Mouse (Mus musculus) forebrain, embryonic 10.5 days (tissue): ENCODE results near the gene Rab1a. TPM values are rescaled to one million over a fixed set of nuclear protein-coding genes. Genes with fewer than 3 reads are reported as not detected.

Source experiments
- DNase-seq: peaks from one replicate; pipeline ENCODE4 v3.0.0-alpha.2; 2017; ENCODE audit warnings: low spot score; ENCODE audit errors: extremely low spot score
- H3K27ac ChIP-seq: fragments of 300-500 bp; sonication (generic); 2 replicates; pipeline ENCODE4 v1.5.1; 2016; ENCODE audit warnings: mild to moderate bottlenecking
- H3K27me3 ChIP-seq: fragments of 300-500 bp; sonication (generic); 2 replicates; pipeline ENCODE4 v1.6.1; 2016; ENCODE audit warnings: mild to moderate bottlenecking; ENCODE audit not compliant: poor library complexity, severe bottlenecking
- H3K36me3 ChIP-seq: fragments of 300-500 bp; sonication (generic); replicated peaks from 2 replicates; pipeline ENCODE4 v1.6.1; 2016; ENCODE audit warnings: mild to moderate bottlenecking, moderate library complexity
- H3K4me1 ChIP-seq: fragments of 300-500 bp; sonication (generic); 2 replicates; pipeline ENCODE4 v1.6.1; 2016
- H3K4me3 ChIP-seq: fragments of 300-500 bp; sonication (generic); 2 replicates; pipeline ENCODE4 v1.5.1; 2016; ENCODE audit warnings: mild to moderate bottlenecking, moderate library complexity
- H3K9me3 ChIP-seq: fragments of 300-500 bp; sonication (generic); 2 replicates; pipeline ENCODE4 v1.6.1; 2016; ENCODE audit warnings: mild to moderate bottlenecking, moderate library complexity
- WGBS: fragments of 180-500 bp; shearing (Covaris S2); methylation state at CpG from one replicate; pipeline ENCODE4 v1.1.7; 2016; 5-methylcytosine and 5-hydroxymethylcytosine counted together
- polyA plus RNA-seq: library from polyadenylated mRNA; unstranded; fragments of >200 nt; fragmentation: Nextera tagmentation; extraction: Ambion mirVana; gene quantifications from 2 replicates; pipeline ENCODE4 v1.2.1, GENCODE M21; 2016

Rab1a gene
- polyA plus RNA-seq, 1 experiment from 2014 or later: 200 TPM

DNA sequence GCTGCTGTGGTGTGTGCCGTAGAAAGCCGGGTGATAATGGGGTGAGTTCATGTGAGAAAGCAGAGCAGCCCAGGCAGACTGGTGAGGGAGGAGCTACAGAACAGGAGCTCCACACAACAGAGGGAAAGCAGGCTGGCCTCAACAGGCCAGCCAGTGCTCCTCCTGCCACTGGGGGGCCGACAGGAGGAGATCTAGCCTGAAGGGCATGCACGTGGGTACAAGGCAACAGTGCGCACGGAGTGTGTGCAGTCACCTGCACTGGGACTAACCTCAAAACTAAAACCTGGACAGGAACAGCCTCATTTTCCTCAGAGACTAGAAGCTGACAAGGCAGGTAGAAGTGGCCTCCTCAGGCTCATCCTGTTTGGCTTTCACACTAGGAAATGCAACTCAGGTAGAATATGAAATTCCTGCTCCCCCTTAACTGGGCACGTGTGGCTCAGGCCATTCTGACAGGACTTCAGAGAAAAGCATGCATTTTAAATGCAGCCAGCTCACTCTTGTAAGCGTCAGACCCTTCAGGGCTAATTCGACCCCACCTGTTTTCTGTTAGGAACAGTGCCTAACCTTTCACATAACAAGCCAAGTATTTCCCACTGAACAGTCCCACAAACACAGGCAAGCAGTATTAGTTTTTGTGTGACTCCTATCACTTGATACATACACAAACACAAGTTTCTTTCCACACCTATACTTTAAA is 42.1 kb downstream of the Rab1a start:
- no peak for DNase-seq
- H3K4me1 ChIP-seq: peaks cover 50% of the 10 kb centered on the region
- H3K36me3 ChIP-seq: peaks cover 78% of the 10 kb centered on the region

GRCm38 (mm10) chr11:20244336-20245290 is 43.4 kb downstream of the Rab1a start:
- no peak overlapping the region for H3K4me3 ChIP-seq
- H3K4me1 ChIP-seq: peaks cover 55% of the 10 kb centered on the region
- 84% methylated on average over 16 of the region's 16 CpGs for WGBS
- H3K27ac ChIP-seq: no peak overlapping the region; the same call in 1 of the 2 replicates
- H3K27me3 ChIP-seq: no peaks in the 10 kb centered on the region
- DNase-seq: no peak
- no peaks in the 10 kb centered on the region for H3K9me3 ChIP-seq
- H3K36me3 ChIP-seq: peaks cover 65% of the 10 kb centered on the region

More for the DNA sequence above, 42.1 kb downstream of the Rab1a start:
- Histone ChIP-seq H3K27ac (peak overlapping the region; percentile 59), H3K9me3 (no peaks in the 10 kb centered on the region), H3K4me3 (no peak overlapping the region), H3K27me3 (no peaks in the 10 kb centered on the region)
- WGBS: 53% methylated on average over 9 of the region's 9 CpGs

DNA sequence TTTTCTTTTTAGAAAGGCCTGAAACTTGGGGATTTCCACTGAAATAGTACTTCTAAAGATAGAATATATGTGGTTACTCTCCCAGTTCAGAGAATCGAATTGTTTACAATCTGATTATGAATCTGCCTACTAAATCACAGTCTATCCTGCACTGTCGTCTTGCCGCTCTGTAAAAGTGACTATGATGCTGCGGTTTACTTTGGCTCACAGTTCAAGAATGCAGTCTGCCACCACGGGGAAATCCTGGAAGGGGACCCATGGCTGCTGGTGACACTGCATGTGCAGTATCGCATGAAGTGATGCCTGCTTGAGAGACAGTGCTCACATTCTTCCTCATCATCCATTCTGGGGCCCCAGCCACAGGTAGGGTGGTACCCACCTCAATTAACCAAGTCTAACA is 44.1 kb downstream of the Rab1a start:
- peaks cover 58% of the 10 kb centered on the region for H3K36me3 ChIP-seq
- H3K27ac ChIP-seq: no peak overlapping the region
- no peak overlapping the region for H3K4me3 ChIP-seq
- H3K4me1 ChIP-seq: peaks cover 62% of the 10 kb centered on the region
- H3K27me3 ChIP-seq: no peaks in the 10 kb centered on the region
- no peaks in the 10 kb centered on the region for H3K9me3 ChIP-seq
- 90% methylated on average over 6 of the region's 6 CpGs for WGBS
- DNase-seq: no peak

DNA sequence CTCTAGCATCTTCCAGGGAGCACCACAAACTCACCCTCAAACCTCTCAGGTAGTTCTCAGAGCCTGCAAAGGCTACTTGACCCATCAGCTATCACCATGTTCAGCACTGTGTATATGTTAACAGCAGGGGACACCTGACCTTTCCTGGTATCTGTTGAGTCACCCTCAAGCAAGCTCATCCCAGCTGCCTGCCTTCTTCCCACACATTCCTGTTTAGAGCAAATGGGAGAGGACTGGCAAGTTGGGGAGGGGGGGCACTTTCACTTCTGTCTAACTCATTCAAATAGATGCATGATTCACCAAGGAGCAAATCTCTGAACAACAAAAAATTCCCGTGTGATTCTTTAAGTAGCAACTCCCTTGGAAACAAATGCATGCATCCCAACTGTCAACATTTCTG is 45.4 kb downstream of the Rab1a start:
- no peak for DNase-seq
- H3K9me3 ChIP-seq: no peaks in the 10 kb centered on the region
- no peaks in the 10 kb centered on the region for H3K27me3 ChIP-seq
- WGBS: 83% methylated on average over 1 of the region's 1 CpGs
- no peak overlapping the region for H3K27ac ChIP-seq
- H3K36me3 ChIP-seq: peaks cover 45% of the 10 kb centered on the region
- peaks cover 62% of the 10 kb centered on the region for H3K4me1 ChIP-seq
- peak overlapping the region; percentile 6; the same call in 1 of the 2 replicates for H3K4me3 ChIP-seq

DNA sequence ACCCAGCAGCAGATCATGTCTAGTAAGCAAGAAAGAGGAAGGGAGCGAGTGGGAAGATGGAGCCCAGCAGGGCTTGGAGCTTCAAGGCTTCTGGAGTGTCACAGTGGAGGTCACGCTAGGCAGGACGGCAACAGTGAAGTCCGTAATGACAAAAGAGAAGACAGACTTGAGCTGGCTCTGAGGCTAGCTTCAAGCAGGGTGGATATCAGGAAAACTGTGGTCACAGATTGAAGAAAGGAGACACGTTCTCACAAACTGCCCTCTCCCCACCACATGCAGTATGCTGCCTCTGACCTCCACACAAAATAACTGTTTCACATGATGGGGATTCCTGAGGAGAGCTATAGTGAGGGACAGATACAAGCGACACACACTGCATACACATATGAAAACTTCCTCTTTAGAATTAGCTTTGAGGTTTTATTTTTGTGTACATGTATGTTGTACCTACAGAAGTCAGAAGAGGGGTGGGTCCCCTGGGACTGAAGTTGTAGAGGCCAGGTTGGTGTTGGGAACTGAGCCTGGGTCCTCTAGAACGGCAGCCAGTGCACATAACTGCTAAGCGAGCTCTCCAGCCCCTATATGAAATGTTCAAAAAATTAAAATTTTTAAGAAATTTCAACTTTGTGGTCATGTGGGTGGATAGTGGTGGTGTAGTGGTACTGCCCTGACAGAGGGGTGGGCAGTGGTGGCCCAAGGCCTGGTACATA is 46.1 kb downstream of the Rab1a start:
- Histone ChIP-seq H3K9me3 (no peaks in the 10 kb centered on the region), H3K4me3 (peak overlapping the region; percentile 95; the same call in 1 of the 2 replicates), H3K27ac (no peak overlapping the region), H3K27me3 (no peaks in the 10 kb centered on the region), H3K4me1 (peaks cover 60% of the 10 kb centered on the region), H3K36me3 (peaks cover 40% of the 10 kb centered on the region)
- whole genome bisulfite sequencing: 85% methylated on average over 8 of the region's 8 CpGs
- no peak for DNase-seq

DNA sequence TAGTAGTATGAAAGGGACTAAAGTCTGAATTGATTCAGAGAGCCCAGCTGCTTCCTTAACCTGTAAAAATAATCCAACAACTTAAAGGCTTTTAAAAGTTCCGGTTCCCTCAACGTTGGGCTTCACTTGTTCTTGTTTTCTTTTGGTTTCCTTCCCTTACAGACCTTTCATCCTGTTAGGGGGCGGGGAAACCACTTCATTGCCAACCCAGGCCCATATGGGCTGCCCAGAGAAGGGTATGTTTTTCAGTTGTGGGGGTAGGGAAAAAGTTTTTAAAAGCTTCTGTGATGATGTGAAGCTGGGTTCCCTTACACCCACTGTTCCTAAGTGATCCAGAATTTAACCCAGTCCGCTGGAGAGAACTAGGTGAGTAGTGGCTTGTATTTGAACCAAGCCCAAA is 47.0 kb downstream of the Rab1a start:
- Histone ChIP-seq H3K9me3 (no peaks in the 10 kb centered on the region), H3K27ac (peak overlapping the region; percentile 99)

GRCm38 (mm10) chr11:20248840-20249239 is 47.6 kb downstream of the Rab1a start:
- H3K27me3 ChIP-seq: no peaks in the 10 kb centered on the region

More for the DNA sequence above, 47.0 kb downstream of the Rab1a start:
- Histone ChIP-seq H3K27me3 (no peaks in the 10 kb centered on the region), H3K4me3 (peak overlapping the region; percentile 95), H3K4me1 (peaks cover 53% of the 10 kb centered on the region), H3K36me3 (peaks cover 30% of the 10 kb centered on the region)
- WGBS: 22% methylated on average over 4 of the region's 4 CpGs
- DNase-seq: no peak

DNA sequence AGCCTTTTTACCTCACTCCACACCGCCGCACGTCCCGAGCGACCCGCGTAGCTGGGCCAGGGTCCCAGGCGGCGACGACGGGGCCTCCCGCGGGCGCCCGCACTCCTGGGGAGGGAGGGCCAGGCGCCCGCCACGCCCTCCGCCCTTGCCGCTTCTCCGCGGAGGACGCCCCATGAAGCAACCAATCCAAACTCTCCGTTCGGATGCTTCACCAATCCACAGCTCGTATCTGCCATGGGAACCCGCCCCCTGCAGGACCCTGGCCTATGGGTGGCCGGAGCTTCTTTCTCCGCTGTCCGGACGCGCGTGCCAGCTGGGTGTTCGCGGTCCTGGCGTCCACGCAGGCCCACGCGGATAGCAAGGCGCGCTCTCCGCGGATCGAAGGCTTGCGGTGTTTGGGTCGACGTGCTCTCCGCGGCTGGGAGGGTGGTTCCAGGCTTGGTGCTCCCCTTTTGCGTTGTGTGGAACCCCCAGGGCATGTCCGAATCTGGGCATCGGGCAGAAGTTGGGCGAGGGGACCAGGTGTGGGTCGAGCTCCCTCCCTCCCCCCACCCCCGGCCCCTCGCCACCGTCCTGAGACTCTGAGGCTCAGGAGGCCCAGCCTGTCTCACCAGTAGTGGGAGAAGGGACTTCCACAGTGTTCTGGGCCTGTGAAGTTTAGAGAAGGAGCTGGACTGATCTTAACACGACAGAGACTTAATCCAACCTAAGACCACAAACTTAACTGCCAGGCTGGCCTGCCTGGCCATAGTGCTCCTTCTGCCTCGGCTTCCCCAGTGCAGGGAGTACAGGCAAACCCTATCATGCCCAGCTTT is 48.3 kb downstream of the Rab1a start, which contains the start of gene Cep68:
TSS of gene Cep68 (minus strand) at position 134 of the 815 bp plus-strand sequence.
- H3K9me3 ChIP-seq: no peaks in the 10 kb centered on the region
- peak; percentile 90 for DNase-seq
- peak within 1 kb of the TSS; percentile 95 for H3K4me3 ChIP-seq
- H3K4me1 ChIP-seq: peaks cover 41% of the 10 kb centered on the region
- under 1% methylated on average over 59 of the region's 59 CpGs for WGBS
- H3K36me3 ChIP-seq: peaks cover 24% of the 10 kb centered on the region
- no peaks in the 10 kb centered on the region for H3K27me3 ChIP-seq
- H3K27ac ChIP-seq: peak within 1 kb of the TSS; percentile 99

More at GRCm38 (mm10) chr11:20248840-20249239, 47.6 kb downstream of the Rab1a start:
- DNase-seq: no peak
- peak overlapping the region; percentile 99 for H3K27ac ChIP-seq
- WGBS: 0% methylated on average over 39 of the region's 39 CpGs
- peaks cover 47% of the 10 kb centered on the region for H3K4me1 ChIP-seq
- H3K4me3 ChIP-seq: peak overlapping the region; percentile 95
- no peaks in the 10 kb centered on the region for H3K9me3 ChIP-seq
- H3K36me3 ChIP-seq: peaks cover 28% of the 10 kb centered on the region

DNA sequence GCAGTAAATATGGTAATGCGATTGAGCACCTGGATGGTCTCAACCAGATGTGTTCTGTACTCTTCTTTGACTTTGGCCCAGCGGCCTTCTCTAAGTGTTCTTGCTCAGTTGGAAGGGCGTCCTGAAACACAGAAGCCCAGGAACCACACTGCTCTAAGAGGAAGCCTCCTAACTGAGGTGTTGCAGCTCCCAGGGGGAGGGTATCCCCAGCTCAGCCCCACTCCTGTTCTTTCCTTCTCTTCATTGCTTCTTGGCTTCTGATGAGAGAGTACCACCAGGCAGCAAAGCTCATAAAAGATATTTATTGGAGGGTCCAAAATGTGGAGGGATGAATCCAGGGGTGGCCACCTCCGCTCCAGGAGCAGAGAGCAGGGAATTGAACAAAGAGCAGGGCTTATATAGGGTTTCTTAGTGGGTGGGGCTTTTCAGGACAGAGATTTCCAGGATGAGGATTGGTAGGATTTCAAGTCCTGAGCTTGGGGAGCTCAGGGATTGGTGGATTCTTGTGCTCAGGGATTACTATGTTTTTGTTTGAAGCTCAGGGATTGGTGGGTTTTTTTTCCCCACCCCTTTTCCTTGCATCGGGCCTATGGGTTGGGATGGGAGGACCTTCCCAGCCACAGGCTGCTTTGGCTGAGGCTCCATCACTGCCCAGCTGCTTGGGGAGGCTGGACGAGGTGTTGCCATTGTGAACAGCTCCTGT is 49.4 kb downstream of the Rab1a start:
- no peak overlapping the region for H3K27ac ChIP-seq
- peak overlapping the region; percentile 95; the same call in 1 of the 2 replicates for H3K4me3 ChIP-seq
- no peaks in the 10 kb centered on the region for H3K9me3 ChIP-seq
- H3K4me1 ChIP-seq: peaks cover 38% of the 10 kb centered on the region
- 86% methylated on average over 6 of the region's 6 CpGs for WGBS
- peaks cover 13% of the 10 kb centered on the region for H3K36me3 ChIP-seq
- H3K27me3 ChIP-seq: no peaks in the 10 kb centered on the region
- no peak for DNase-seq

- Histone ChIP-seq H3K27ac (no peak overlapping the region), H3K9me3 (no peaks in the 10 kb centered on the region), H3K4me3 (no peak overlapping the region), H3K27me3 (no peaks in the 10 kb centered on the region), H3K36me3 (no peaks in the 10 kb centered on the region), H3K4me1 (peaks cover 17% of the 10 kb centered on the region)
- DNase-seq: no peak
- WGBS: 79% methylated on average over 2 of the region's 2 CpGs
These were observed 51.9 kb downstream of the Rab1a start for GRCm38 (mm10) chr11:20253088-20253487.

GRCm38 (mm10) chr11:20254791-20255190 is 53.6 kb downstream of the Rab1a start:
- 85% methylated on average over 4 of the region's 4 CpGs for WGBS
- Histone ChIP-seq H3K36me3 (no peaks in the 10 kb centered on the region), H3K27me3 (no peaks in the 10 kb centered on the region), H3K9me3 (no peaks in the 10 kb centered on the region), H3K27ac (no peak overlapping the region), H3K4me1 (peaks cover 7% of the 10 kb centered on the region), H3K4me3 (no peak overlapping the region)
- DNase-seq: no peak
